Mouse (Mus musculus): ENCODE measurements around the gene Crybb1. TPM values are rescaled to one million over a fixed set of nuclear protein-coding genes. Genes with fewer than 3 reads are reported as not detected.

The Crybb1 gene
- polyA plus RNA-seq, 1 experiment from 2014 or later: 0.73 TPM

GRCm38 (mm10) chr5:112215291-112215751, 40.3 kb upstream of the Crybb1 start:
- no peaks in the 10 kb centered on the region; the same call in 1 of the 2 replicates for H3K36me3 ChIP-seq (ENCODE audit: control insufficient read depth, insufficient read depth, low read length)
- H3K4me1 ChIP-seq (replicated peaks; ENCODE audit: control insufficient read depth, insufficient read depth, low read length): peaks cover 43% of the 10 kb centered on the region
- H3K4me2 ChIP-seq (ENCODE audit: low read depth, low read length, severe bottlenecking): peak overlapping the region; percentile 33; the same call in 1 of the 2 replicates
- peak overlapping the region; percentile 5 for H3K4me3 ChIP-seq (ENCODE audit: low read depth, low read length)
- 4% methylated on average over 12 of the region's 12 CpGs for WGBS
- no peaks in the 10 kb centered on the region for H3K9me3 ChIP-seq (ENCODE audit: control insufficient read depth, low read length)
- H3K27ac ChIP-seq (ENCODE audit: low read depth, low read length): peak overlapping the region; percentile 82
- no peaks in the 10 kb centered on the region for H3K27me3 ChIP-seq (ENCODE audit: control insufficient read depth, insufficient read depth, low read length)
- ATAC-seq (replicated peaks; ENCODE audit: low FRiP score): peak; percentile 36
- peak overlapping the region; percentile 55; the same call in 1 of the 2 replicates for H3K9ac ChIP-seq (ENCODE audit: low read length)
- peak; percentile 77 for DNase-seq (ENCODE audit: low spot score)

GRCm38 (mm10) chr5:112215801-112216251, 39.8 kb upstream of the Crybb1 start:
- WGBS: 12% methylated on average over 9 of the region's 9 CpGs
- Histone ChIP-seq H3K9me3 (ENCODE audit: control insufficient read depth, low read length) (no peaks in the 10 kb centered on the region), H3K36me3 (ENCODE audit: control insufficient read depth, insufficient read depth, low read length) (peaks cover under 1% of the 10 kb centered on the region; the same call in 1 of the 2 replicates), H3K27ac (ENCODE audit: low read depth, low read length) (peak overlapping the region; percentile 82), H3K4me3 (ENCODE audit: low read depth, low read length) (peak overlapping the region; percentile 5), H3K27me3 (ENCODE audit: control insufficient read depth, insufficient read depth, low read length) (no peaks in the 10 kb centered on the region), H3K4me2 (ENCODE audit: low read depth, low read length, severe bottlenecking) (peak overlapping the region; percentile 33; the same call in 1 of the 2 replicates), H3K9ac (ENCODE audit: low read length) (peak overlapping the region; percentile 55), H3K4me1 (replicated peaks; ENCODE audit: control insufficient read depth, insufficient read depth, low read length) (peaks cover 43% of the 10 kb centered on the region)
- ATAC-seq (replicated peaks; ENCODE audit: low FRiP score): no peak
- no peak for DNase-seq (ENCODE audit: low spot score)

- no peak overlapping the region for H3K4me2 ChIP-seq (ENCODE audit: low read depth, low read length, severe bottlenecking)
- DNase-seq (ENCODE audit: low spot score): peak; percentile 59
Observed at GRCm38 (mm10) chr5:112216335-112216734, 39.3 kb upstream of the Crybb1 start.

GRCm38 (mm10) chr5:112217031-112217430, 38.6 kb upstream of the Crybb1 start:
- Histone ChIP-seq H3K27me3 (ENCODE audit: control insufficient read depth, insufficient read depth, low read length) (no peaks in the 10 kb centered on the region), H3K27ac (ENCODE audit: low read depth, low read length) (peak overlapping the region; percentile 82), H3K4me2 (ENCODE audit: low read depth, low read length, severe bottlenecking) (no peak overlapping the region), H3K4me1 (replicated peaks; ENCODE audit: control insufficient read depth, insufficient read depth, low read length) (peaks cover 45% of the 10 kb centered on the region), H3K9me3 (ENCODE audit: control insufficient read depth, low read length) (no peaks in the 10 kb centered on the region), H3K4me3 (ENCODE audit: low read depth, low read length) (no peak overlapping the region), H3K9ac (ENCODE audit: low read length) (0 out of 2 replicates have a peak overlapping the region, but pooled peaks have one; percentile 14), H3K36me3 (ENCODE audit: control insufficient read depth, insufficient read depth, low read length) (peaks cover 8% of the 10 kb centered on the region; the same call in 1 of the 2 replicates)
- ATAC-seq (replicated peaks; ENCODE audit: low FRiP score) (no peak), DNase-seq (ENCODE audit: low spot score) (peak; percentile 70)
- WGBS: 48% methylated on average over 22 of the region's 22 CpGs

More at GRCm38 (mm10) chr5:112216335-112216734, 39.3 kb upstream of the Crybb1 start:
- Histone ChIP-seq H3K4me1 (replicated peaks; ENCODE audit: control insufficient read depth, insufficient read depth, low read length) (peaks cover 43% of the 10 kb centered on the region), H3K4me3 (ENCODE audit: low read depth, low read length) (no peak overlapping the region), H3K27ac (ENCODE audit: low read depth, low read length) (peak overlapping the region; percentile 82), H3K36me3 (ENCODE audit: control insufficient read depth, insufficient read depth, low read length) (peaks cover 5% of the 10 kb centered on the region; the same call in 1 of the 2 replicates), H3K27me3 (ENCODE audit: control insufficient read depth, insufficient read depth, low read length) (no peaks in the 10 kb centered on the region), H3K9me3 (ENCODE audit: control insufficient read depth, low read length) (no peaks in the 10 kb centered on the region), H3K9ac (ENCODE audit: low read length) (no peak overlapping the region; the same call in 1 of the 2 replicates)
- WGBS: 63% methylated on average over 7 of the region's 7 CpGs
- no peak for ATAC-seq (replicated peaks; ENCODE audit: low FRiP score)

GRCm38 (mm10) chr5:112218679-112219078, 36.9 kb upstream of the Crybb1 start:
- H3K9me3 ChIP-seq (ENCODE audit: control insufficient read depth, low read length): no peaks in the 10 kb centered on the region
- no peak overlapping the region; the same call in 1 of the 2 replicates for H3K9ac ChIP-seq (ENCODE audit: low read length)
- H3K27ac ChIP-seq (ENCODE audit: low read depth, low read length): no peak overlapping the region
- H3K4me1 ChIP-seq (replicated peaks; ENCODE audit: control insufficient read depth, insufficient read depth, low read length): peaks cover 37% of the 10 kb centered on the region
- no peak for ATAC-seq (replicated peaks; ENCODE audit: low FRiP score)
- peaks cover 14% of the 10 kb centered on the region for H3K36me3 ChIP-seq (ENCODE audit: control insufficient read depth, insufficient read depth, low read length)
- 87% methylated on average over 4 of the region's 4 CpGs for WGBS
- no peak overlapping the region for H3K4me2 ChIP-seq (ENCODE audit: low read depth, low read length, severe bottlenecking)
- H3K27me3 ChIP-seq (ENCODE audit: control insufficient read depth, insufficient read depth, low read length): no peaks in the 10 kb centered on the region
- H3K4me3 ChIP-seq (ENCODE audit: low read depth, low read length): no peak overlapping the region
- no peak for DNase-seq (ENCODE audit: low spot score)

GRCm38 (mm10) chr5:112219398-112219797, 36.2 kb upstream of the Crybb1 start:
- Histone ChIP-seq H3K4me1 (replicated peaks; ENCODE audit: control insufficient read depth, insufficient read depth, low read length) (peaks cover 32% of the 10 kb centered on the region), H3K27ac (ENCODE audit: low read depth, low read length) (0 out of 2 replicates have a peak overlapping the region, but pooled peaks have one; percentile 26), H3K9me3 (ENCODE audit: control insufficient read depth, low read length) (no peaks in the 10 kb centered on the region), H3K9ac (ENCODE audit: low read length) (no peak overlapping the region), H3K27me3 (ENCODE audit: control insufficient read depth, insufficient read depth, low read length) (no peaks in the 10 kb centered on the region), H3K4me2 (ENCODE audit: low read depth, low read length, severe bottlenecking) (no peak overlapping the region), H3K4me3 (ENCODE audit: low read depth, low read length) (no peak overlapping the region), H3K36me3 (ENCODE audit: control insufficient read depth, insufficient read depth, low read length) (peaks cover 15% of the 10 kb centered on the region)
- WGBS: 21% methylated on average over 1 of the region's 1 CpGs
- DNase-seq (ENCODE audit: low spot score) (no peak), ATAC-seq (replicated peaks; ENCODE audit: low FRiP score) (no peak)

GRCm38 (mm10) chr5:112220203-112220602, 35.4 kb upstream of the Crybb1 start:
- WGBS: 87% methylated on average over 8 of the region's 8 CpGs
- no peak overlapping the region for H3K4me3 ChIP-seq (ENCODE audit: low read depth, low read length)
- H3K27me3 ChIP-seq (ENCODE audit: control insufficient read depth, insufficient read depth, low read length): no peaks in the 10 kb centered on the region
- no peak for ATAC-seq (replicated peaks; ENCODE audit: low FRiP score)
- H3K4me2 ChIP-seq (ENCODE audit: low read depth, low read length, severe bottlenecking): no peak overlapping the region
- H3K9me3 ChIP-seq (ENCODE audit: control insufficient read depth, low read length): no peaks in the 10 kb centered on the region
- peaks cover 28% of the 10 kb centered on the region for H3K4me1 ChIP-seq (replicated peaks; ENCODE audit: control insufficient read depth, insufficient read depth, low read length)
- 0 out of 2 replicates have a peak overlapping the region, but pooled peaks have one; percentile 26 for H3K27ac ChIP-seq (ENCODE audit: low read depth, low read length)
- peaks cover 15% of the 10 kb centered on the region for H3K36me3 ChIP-seq (ENCODE audit: control insufficient read depth, insufficient read depth, low read length)
- no peak overlapping the region for H3K9ac ChIP-seq (ENCODE audit: low read length)
- DNase-seq (ENCODE audit: low spot score): no peak

GRCm38 (mm10) chr5:112225591-112225990, 30.0 kb upstream of the Crybb1 start:
- H3K4me1 ChIP-seq (replicated peaks; ENCODE audit: control insufficient read depth, insufficient read depth, low read length): peaks cover 14% of the 10 kb centered on the region
- peak overlapping the region; percentile 59 for H3K4me3 ChIP-seq (ENCODE audit: low read depth, low read length)
- 16% methylated on average over 6 of the region's 6 CpGs for WGBS
- DNase-seq (ENCODE audit: low spot score) (peak; percentile 71), ATAC-seq (replicated peaks; ENCODE audit: low FRiP score) (no peak)
- no peaks in the 10 kb centered on the region; the same call in 1 of the 2 replicates for H3K27me3 ChIP-seq (ENCODE audit: control insufficient read depth, insufficient read depth, low read length)
- H3K9me3 ChIP-seq (ENCODE audit: control insufficient read depth, low read length): no peaks in the 10 kb centered on the region; the same call in 1 of the 2 replicates
- peaks cover 15% of the 10 kb centered on the region for H3K36me3 ChIP-seq (ENCODE audit: control insufficient read depth, insufficient read depth, low read length)
- peak overlapping the region; percentile 77 for H3K4me2 ChIP-seq (ENCODE audit: low read depth, low read length, severe bottlenecking)
- peak overlapping the region; percentile 95 for H3K27ac ChIP-seq (ENCODE audit: low read depth, low read length)
- H3K9ac ChIP-seq (ENCODE audit: low read length): peak overlapping the region; percentile 83

Measured in forebrain, embryonic 11.5 days (tissue).